Mouse (Mus musculus): ENCODE data around the gene Rhox8.
"Not testable (repeated sequence)": the region's sequence is repeated elsewhere in the genome, so short reads cannot be mapped to it uniquely, and the experiment has no call there.

Rhox8 gene

GRCm38 (mm10) chrX:37878844-37879243, at the start of gene Rhox8:
Gene Rhox8 (minus strand): TSS chrX:37878944.
- CTCF ChIA-PET: no interaction called here

- CTCF ChIA-PET: no interaction called here
Measured at GRCm38 (mm10) chrX:37916311-37916710, 37.6 kb upstream of the Rhox8 start.

- CTCF ChIA-PET: no interaction called here
Measured at GRCm38 (mm10) chrX:37908581-37908980, 29.8 kb upstream of the Rhox8 start.

- CTCF ChIA-PET: no interaction called here
Measured at GRCm38 (mm10) chrX:37903727-37904126, 25.0 kb upstream of the Rhox8 start.

GRCm38 (mm10) chrX:37901670-37902069, 22.9 kb upstream of the Rhox8 start, which contains the start of gene Rhox9:
Gene Rhox9 (minus strand): TSS chrX:37901770.
- CTCF ChIA-PET: not testable (repeated sequence)

- CTCF ChIA-PET: not testable (repeated sequence)
Measured at GRCm38 (mm10) chrX:37897132-37897531, 18.4 kb upstream of the Rhox8 start, which contains the start of gene Rhox7b. Gene Rhox7b (minus strand): TSS chrX:37897232.

GRCm38 (mm10) chrX:37871641-37872040, 7.1 kb downstream of the Rhox8 start:
- CTCF ChIA-PET: no interaction called here

- CTCF ChIA-PET: not testable (repeated sequence)
Measured at GRCm38 (mm10) chrX:37831386-37831785, 47.4 kb downstream of the Rhox8 start, which contains the start of gene Rhox7a. Gene Rhox7a (plus strand): TSS chrX:37831686.

- CTCF ChIA-PET: not testable (repeated sequence)
Measured at GRCm38 (mm10) chrX:37826610-37827009, 52.1 kb downstream of the Rhox8 start, which contains the start of gene Rhox6. Gene Rhox6 (plus strand): TSS chrX:37826910.
